Mouse (Mus musculus) G1E (cell line): ENCODE measurements around the gene AL607142.1.

Experiments
- CTCF ChIP-seq: IDR thresholded peaks from 2 replicates; pipeline ENCODE4 v1.5.1; 2012; ENCODE audit warnings: low read depth, low read length, inconsistent platforms, mixed read lengths
- GATA1 ChIP-seq: IDR thresholded peaks from 2 replicates; pipeline ENCODE4 v1.6.1; 2012; ENCODE audit warnings: borderline replicate concordance, low read length, inconsistent platforms, mixed read lengths
- POLR2AphosphoS5 ChIP-seq: IDR thresholded peaks from 2 replicates; pipeline ENCODE4 v1.6.1; 2012; ENCODE audit warnings: low read depth, low read length, inconsistent platforms; ENCODE audit not compliant: insufficient replicate concordance

DNA sequence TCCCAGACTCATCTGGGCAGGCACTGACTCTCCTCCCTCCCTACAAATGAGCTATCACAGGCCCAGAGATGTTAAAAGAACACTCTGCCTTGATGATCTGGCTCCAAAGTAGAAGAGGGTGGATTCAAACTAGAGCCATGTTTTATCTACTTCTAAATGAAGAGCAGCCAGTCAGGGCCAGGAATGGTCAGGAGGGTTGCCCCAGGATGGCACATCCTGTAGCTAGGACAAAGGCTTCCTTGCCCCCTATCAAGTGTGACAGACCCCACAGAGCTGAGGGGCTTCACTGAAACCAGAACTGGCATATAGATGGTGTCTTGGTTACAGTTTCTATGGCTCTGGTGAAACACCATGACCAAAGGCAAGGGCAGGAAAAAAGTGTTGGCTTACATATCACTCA is 12.3 kb upstream of the AL607142.1 start:
- no peak for TF ChIP-seq POLR2AphosphoS5
- no peak for TF ChIP-seq CTCF
- no peak for TF ChIP-seq GATA1
